Mouse (Mus musculus): ENCODE results near the gene Ypel5.

Gene Ypel5

GRCm38 (mm10) chr17:72844393-72844792, 8.1 kb downstream of the Ypel5 start:
- DNase-seq (ENCODE audit: low spot score in 2 of 2), result no peak

- DNase-seq (ENCODE audit: low spot score in 2 of 2), result no peak
Observed at GRCm38 (mm10) chr17:72844949-72845490, 8.8 kb downstream of the Ypel5 start.

GRCm38 (mm10) chr17:72845521-72845920, 9.3 kb downstream of the Ypel5 start:
- DNase-seq (ENCODE audit: low spot score in 2 of 2), result no peak

- no peak for DNase-seq (ENCODE audit: low spot score in 2 of 2)
Observed at GRCm38 (mm10) chr17:72855298-72855697, 19.0 kb downstream of the Ypel5 start.

GRCm38 (mm10) chr17:72857677-72858633, 21.7 kb downstream of the Ypel5 start:
- DNase-seq (ENCODE audit: low spot score in 2 of 2), result peak; percentile 53 to 72

- DNase-seq (ENCODE audit: low spot score in 2 of 2), result no peak
Observed at GRCm38 (mm10) chr17:72863226-72863625, 27.0 kb downstream of the Ypel5 start.

GRCm38 (mm10) chr17:72866624-72867245, 30.5 kb downstream of the Ypel5 start:
- DNase-seq (ENCODE audit: low spot score in 2 of 2), result no peak

- DNase-seq (ENCODE audit: low spot score in 2 of 2), result no peak
Observed at GRCm38 (mm10) chr17:72868181-72868580, 31.9 kb downstream of the Ypel5 start.

- DNase-seq (ENCODE audit: low spot score in 2 of 2), result no peak
Observed at GRCm38 (mm10) chr17:72878979-72879378, 42.7 kb downstream of the Ypel5 start.

- no peak for DNase-seq (ENCODE audit: low spot score in 2 of 2)
Observed at GRCm38 (mm10) chr17:72880156-72880555, 43.9 kb downstream of the Ypel5 start.

- no peak for DNase-seq (ENCODE audit: low spot score in 2 of 2)
Observed at GRCm38 (mm10) chr17:72881051-72881450, 44.8 kb downstream of the Ypel5 start.

- DNase-seq (ENCODE audit: low spot score in 2 of 2), result no peak
Observed at GRCm38 (mm10) chr17:72881804-72882203, 45.6 kb downstream of the Ypel5 start.

GRCm38 (mm10) chr17:72889556-72890397, 53.5 kb downstream of the Ypel5 start:
- peak in 1 of 2 experiments; percentile 73 for DNase-seq (ENCODE audit: low spot score in 2 of 2)

GRCm38 (mm10) chr17:72890398-72890898, 54.2 kb downstream of the Ypel5 start:
- DNase-seq (ENCODE audit: low spot score in 2 of 2), result no peak

- no peak for DNase-seq (ENCODE audit: low spot score in 2 of 2)
Observed at GRCm38 (mm10) chr17:72891556-72891955, 55.3 kb downstream of the Ypel5 start.

GRCm38 (mm10) chr17:72895506-72895905, 59.3 kb downstream of the Ypel5 start:
- DNase-seq (ENCODE audit: low spot score in 2 of 2), result no peak

GRCm38 (mm10) chr17:72897076-72897475, 60.8 kb downstream of the Ypel5 start:
- DNase-seq (ENCODE audit: low spot score in 2 of 2), result no peak

- no peak for DNase-seq (ENCODE audit: low spot score in 2 of 2)
Observed at GRCm38 (mm10) chr17:72897961-72898360, 61.7 kb downstream of the Ypel5 start.

GRCm38 (mm10) chr17:72898775-72899174, 62.5 kb downstream of the Ypel5 start:
- no peak for DNase-seq (ENCODE audit: low spot score in 2 of 2)
